Mouse (Mus musculus): ENCODE measurements around the gene Rfx4.

Gene Rfx4

DNA sequence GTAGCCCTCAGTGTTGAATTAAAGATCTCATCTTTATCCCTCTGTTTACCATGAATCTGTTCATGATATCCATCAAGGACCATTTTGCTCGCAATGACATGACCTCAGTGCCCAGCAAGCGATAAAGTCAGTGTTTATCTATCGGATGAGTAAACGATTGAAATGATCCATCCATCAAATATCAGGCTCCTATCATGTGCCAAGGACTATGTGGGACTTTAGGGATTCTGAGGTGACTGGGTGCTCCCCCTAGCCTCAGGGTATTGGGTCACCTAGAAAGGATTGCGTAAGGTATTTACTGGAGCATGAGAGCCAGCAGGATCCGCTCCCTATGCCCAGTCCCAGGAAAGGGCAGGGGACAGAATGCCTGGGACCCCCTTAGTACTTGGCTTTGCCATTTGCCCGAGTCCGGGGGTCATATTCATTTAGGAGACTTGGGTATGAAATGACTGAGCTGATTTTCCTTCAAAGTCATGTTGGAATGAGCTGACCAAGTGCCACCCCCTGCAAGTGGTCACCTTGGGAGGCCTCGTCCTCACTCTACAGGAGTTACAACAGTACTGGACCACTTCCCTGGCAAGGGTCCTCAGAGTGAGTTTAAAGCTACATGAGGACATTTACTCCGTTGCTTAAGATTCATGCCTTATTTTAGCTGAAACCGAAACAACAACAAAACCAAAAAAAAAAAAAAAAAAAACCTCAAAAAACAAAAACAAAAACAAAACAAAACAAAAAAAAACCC is 55.5 kb downstream of the Rfx4 start:
- DNase-seq (ENCODE audit: inconsistent age in 2 of 2, low spot score in 1 of 2): peak in 1 of 2 experiments; percentile 62

DNA sequence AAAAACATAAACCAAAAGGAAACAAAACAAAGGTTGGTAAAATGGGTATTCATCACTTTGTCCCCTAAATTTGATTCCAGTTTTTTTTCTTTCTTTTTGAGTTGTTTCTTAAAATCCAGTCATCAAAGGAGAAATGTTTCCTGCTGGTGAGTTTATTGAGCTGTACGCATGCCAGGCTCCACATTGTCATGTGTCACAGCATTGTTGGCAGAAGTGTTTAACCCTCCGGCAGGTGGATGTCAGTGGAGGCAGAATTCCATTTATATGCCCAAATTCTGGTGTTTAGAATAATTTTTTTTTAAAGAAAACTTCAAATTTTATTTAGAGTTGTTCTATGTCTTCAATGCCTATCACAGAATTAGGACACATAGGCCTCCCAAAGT is 56.0 kb downstream of the Rfx4 start:
- DNase-seq (ENCODE audit: inconsistent age in 2 of 2, low spot score in 1 of 2): no peak

- DNase-seq (ENCODE audit: inconsistent age in 2 of 2, low spot score in 1 of 2): no peak
Measured at GRCm38 (mm10) chr10:84815676-84816436, 60.0 kb downstream of the Rfx4 start.

- no peak for DNase-seq (ENCODE audit: inconsistent age in 2 of 2, low spot score in 1 of 2)
Measured at GRCm38 (mm10) chr10:84817086-84817869, 61.4 kb downstream of the Rfx4 start.

- DNase-seq (ENCODE audit: inconsistent age in 2 of 2, low spot score in 1 of 2): no peak
Measured at GRCm38 (mm10) chr10:84819669-84820068, 63.8 kb downstream of the Rfx4 start.

DNA sequence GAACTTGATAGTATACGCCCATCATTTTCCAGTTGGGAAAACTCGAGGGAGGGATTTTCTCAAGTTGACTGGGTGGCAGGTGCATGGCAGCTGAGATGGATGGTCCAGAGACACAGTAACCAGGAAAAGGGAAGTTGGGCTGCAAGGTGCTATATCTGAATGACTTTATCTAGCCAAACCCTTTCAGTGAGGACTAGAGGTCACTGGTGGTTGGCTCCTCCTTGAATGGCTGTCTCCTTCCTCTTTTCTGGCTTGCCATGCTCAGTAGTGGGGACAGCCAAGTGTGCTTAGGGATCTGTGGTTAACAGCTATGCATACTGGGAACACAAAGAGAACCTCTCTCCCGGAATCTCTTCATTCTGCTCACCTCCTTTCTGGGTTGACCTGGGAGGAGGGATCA is 64.4 kb downstream of the Rfx4 start:
- no peak for DNase-seq (ENCODE audit: inconsistent age in 2 of 2, low spot score in 1 of 2)

- DNase-seq (ENCODE audit: inconsistent age in 2 of 2, low spot score in 1 of 2): no peak
Measured at GRCm38 (mm10) chr10:84822741-84823151, 66.9 kb downstream of the Rfx4 start.

DNA sequence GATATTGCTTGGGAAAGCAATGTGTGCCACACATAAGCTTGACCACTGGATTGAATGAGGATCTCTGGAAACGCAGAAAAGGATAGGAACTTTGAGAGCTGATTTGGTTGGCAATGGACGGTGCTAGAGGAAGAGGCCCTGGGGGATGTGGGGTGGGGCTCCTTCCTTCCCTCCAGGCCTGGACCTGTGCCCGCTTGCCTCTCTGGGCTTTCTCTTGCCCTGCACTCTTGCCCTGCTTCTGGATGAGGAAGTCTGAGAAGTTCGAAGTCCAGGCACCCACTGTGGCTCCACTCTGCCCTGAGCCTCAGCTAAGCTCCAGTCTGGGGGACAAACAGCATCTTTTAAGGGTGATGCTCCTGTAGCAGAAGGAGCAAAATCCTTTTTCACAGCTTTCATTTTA is 67.8 kb downstream of the Rfx4 start:
- no peak for DNase-seq (ENCODE audit: inconsistent age in 2 of 2, low spot score in 1 of 2)

DNA sequence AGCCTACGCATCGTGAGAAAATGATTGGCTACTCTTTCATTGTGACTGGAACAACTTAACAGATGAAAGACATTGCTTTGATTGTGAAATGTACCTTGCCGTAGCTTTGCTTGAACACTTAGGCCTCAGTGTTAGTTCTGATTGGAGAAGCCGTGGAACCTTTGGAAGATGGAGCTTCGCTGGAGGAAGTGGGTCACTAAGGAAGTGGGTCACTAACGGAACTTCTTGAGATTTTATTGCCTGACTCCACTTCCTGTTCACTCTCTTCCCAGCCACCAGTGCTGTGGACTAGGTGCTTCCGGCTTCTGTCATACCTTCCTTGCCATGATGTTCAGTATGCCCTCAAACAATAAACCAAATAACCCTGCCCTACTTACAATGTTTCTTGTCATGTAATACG is 73.1 kb downstream of the Rfx4 start:
- no peak for DNase-seq (ENCODE audit: inconsistent age in 2 of 2, low spot score in 1 of 2)

GRCm38 (mm10) chr10:84835596-84835995 is 79.7 kb downstream of the Rfx4 start:
- peak in 1 of 2 experiments; percentile 5 for DNase-seq (ENCODE audit: inconsistent age in 2 of 2, low spot score in 1 of 2)

DNA sequence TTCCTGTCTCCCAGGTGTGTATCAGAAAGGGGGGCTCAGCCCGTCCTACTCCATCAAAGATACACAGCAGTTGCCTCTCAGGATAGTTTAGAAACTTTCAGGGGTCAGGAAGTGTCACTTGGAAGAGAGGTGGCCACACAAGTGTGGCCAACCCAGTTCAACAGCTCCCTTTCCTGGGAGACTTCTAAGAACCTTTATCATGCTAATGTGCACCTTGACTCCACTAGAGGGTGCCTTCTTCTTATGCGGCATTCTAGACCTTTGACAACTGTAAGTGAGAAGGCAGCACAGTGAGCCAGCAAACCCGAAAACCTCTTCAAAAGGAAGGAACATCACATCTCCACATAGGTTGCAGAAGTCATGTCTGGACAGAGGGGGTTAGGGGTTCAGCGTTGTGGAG is 80.2 kb downstream of the Rfx4 start:
- peak; percentile 19 to 78 for DNase-seq (ENCODE audit: inconsistent age in 2 of 2, low spot score in 1 of 2)

DNA sequence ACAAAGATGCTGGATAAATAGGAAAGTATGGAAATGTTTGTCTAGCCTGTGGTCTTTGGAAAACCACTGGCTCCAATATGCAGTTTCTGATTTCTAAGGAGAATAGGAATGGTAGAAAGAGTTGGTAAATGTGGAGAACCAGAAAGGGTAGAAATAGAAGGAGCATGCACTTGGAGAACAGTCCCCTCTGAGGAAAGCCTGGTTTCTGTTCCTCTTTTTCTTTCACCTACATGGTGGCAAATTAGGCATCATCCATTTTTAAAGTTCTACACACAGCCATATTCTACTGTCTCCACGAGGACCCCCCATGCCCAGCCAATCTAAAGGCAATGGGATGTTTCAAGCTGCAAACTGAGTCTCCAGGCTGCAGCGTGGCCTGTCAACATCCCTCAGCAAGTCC is 81.5 kb downstream of the Rfx4 start:
- DNase-seq (ENCODE audit: inconsistent age in 2 of 2, low spot score in 1 of 2): no peak

- no peak for DNase-seq (ENCODE audit: inconsistent age in 2 of 2, low spot score in 1 of 2)
Measured at GRCm38 (mm10) chr10:84838850-84839473, 83.1 kb downstream of the Rfx4 start.

DNA sequence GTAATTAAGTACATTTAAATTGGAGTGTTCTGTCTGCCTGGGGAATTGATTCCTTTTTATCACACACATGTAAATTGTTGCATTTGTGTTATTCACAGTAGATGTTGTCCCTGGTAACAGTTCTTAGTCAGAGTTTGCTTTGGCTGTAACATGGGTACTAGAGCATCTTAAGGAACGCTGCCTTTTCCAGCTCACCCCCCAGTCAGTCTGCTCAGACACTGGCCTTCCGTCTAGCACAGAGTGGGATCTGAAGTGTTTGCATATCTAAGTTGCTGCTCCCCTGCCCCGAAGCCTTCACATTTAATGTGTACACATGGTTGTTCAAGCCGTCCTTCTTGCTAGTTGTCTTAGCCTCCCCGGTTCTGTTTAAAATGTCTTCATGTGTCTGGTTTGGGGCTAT is 90.8 kb downstream of the Rfx4 start:
- no peak for DNase-seq (ENCODE audit: inconsistent age in 2 of 2, low spot score in 1 of 2)

GRCm38 (mm10) chr10:84851981-84852979 is 96.4 kb downstream of the Rfx4 start:
- peak; percentile 82 to 95 for DNase-seq (ENCODE audit: inconsistent age in 2 of 2, low spot score in 1 of 2)

DNA sequence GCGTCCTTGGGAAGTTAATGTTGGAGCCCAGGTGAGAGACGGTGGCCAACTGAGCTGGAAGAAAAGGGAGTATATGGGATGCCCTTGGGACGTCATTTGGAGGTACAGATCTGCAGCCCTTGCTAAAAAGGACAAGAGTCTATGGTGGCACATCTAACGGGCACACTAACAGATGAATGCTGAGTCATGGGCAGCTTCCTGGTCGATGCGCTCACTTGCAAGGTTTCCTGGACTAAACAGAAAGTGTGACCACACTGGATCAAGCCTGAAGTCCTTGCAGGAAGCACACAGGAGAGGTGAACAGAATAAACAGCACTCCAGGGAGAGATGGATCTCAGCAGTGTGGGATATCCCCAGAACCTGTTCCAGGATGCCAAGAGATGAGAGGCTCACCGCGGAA is 98.2 kb downstream of the Rfx4 start:
- no peak for DNase-seq (ENCODE audit: inconsistent age in 2 of 2, low spot score in 1 of 2)

GRCm38 (mm10) chr10:84855466-84855865 is 99.6 kb downstream of the Rfx4 start:
- peak; percentile 51 to 76 for DNase-seq (ENCODE audit: inconsistent age in 2 of 2, low spot score in 1 of 2)

- DNase-seq (ENCODE audit: inconsistent age in 2 of 2, low spot score in 1 of 2): no peak
Measured at GRCm38 (mm10) chr10:84858371-84858770, 102.5 kb downstream of the Rfx4 start.

GRCm38 (mm10) chr10:84858806-84859496 is 103.1 kb downstream of the Rfx4 start:
- no peak for DNase-seq (ENCODE audit: inconsistent age in 2 of 2, low spot score in 1 of 2)
